Mouse (Mus musculus) stomach, postnatal 0 days (tissue): ENCODE results near the gene Trabd2b.

ENCODE experiments used
- CTCF ChIP-seq: IDR thresholded peaks from 2 replicates; pipeline ENCODE4 v1.5.1; 2016; ENCODE audit warnings: antibody characterized with exemption, low read depth, mild to moderate bottlenecking, moderate library complexity
- EP300 ChIP-seq: optimal IDR thresholded peaks from 2 replicates; pipeline ENCODE3; 2016; ENCODE audit warnings: antibody characterized with exemption

DNA sequence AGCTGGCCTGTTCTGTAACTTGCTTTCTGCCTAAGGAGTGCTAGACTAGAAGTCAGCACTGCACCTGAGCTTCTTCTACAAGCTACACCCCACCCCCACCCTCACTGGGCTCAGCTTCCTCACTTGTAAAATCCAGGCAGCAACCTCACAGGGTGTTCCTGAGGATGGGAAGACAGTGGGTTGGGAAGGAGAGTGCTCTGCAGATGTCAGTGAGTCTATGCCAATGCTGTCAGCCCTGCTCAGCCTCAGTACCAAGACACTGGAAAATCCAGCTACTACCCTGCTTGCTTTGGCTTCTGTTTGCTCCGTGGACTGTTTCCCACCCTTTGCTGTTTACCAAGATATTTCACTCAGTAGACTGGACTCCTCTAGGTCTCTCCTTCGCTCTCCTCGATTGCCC, 36.1 kb downstream of the Trabd2b start:
- TF ChIP-seq CTCF (no peak), EP300 (no peak)
